Mouse (Mus musculus): ENCODE results near the gene Olfr742.

Gene Olfr742

DNA sequence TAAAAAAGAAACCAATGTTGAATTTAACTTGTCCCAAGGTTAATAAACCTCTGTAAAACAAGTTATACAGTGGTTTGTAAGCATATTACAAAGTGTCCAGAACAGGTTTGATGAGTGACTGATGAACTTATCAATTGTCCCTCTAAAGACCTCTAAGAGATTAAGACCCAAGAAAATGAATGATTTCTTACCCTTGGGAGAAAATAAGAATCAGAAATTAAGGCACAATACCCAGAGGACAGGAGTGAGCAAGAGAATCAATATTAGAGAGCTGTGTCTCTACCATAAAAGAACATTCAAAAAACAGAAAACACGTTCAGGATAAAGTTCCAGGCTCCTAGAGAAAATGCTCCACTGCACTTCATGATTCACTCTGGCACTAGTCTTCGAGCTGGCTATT lies at the start of gene Olfr742:
Gene Olfr742, plus strand, starts transcription at position 301 of the 400 bp plus-strand sequence.
- CTCF ChIA-PET = no interaction called here

DNA sequence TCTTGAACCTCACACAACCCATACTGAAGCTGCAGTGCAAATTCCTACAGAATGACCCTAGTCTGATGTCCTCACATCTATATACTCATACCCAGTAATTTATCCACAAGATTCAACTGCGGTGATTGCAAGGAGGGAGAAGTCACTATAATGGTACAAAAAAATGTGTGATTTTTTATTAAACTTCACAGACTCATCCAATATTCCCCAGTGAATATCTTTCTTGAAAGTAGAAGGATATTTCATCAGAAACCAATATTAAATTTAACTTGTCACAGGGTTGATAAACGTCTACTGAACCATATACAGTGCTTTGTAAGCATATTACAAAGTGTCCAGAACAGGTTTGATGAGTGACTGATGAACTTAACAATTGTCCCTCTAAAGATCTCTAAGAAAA lies 31.0 kb upstream of the Olfr742 start, which contains the start of gene Olfr741:
Gene Olfr741, plus strand, starts transcription at position 301 of the 400 bp plus-strand sequence.
- CTCF ChIA-PET = no interaction called here

DNA sequence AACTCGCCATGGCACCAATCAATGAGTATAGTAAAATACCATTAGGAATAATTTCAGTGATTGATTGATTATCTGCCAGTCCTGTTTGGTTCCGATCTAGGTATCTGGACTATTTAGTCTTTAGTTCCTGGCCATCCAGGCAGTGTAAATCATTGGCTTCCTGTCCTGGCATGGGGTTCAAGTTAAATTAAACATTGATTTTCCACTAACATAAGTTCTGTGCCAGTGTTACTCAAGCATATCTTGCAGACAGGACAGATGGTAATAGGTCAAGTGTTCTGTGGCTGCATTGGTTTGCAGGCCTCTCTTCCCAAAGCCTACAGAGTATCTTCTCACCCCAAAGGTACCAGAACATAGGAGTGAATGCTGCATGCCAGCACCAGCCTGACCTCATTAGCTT lies 25.0 kb upstream of the Olfr742 start:
- CTCF ChIA-PET = no interaction called here

DNA sequence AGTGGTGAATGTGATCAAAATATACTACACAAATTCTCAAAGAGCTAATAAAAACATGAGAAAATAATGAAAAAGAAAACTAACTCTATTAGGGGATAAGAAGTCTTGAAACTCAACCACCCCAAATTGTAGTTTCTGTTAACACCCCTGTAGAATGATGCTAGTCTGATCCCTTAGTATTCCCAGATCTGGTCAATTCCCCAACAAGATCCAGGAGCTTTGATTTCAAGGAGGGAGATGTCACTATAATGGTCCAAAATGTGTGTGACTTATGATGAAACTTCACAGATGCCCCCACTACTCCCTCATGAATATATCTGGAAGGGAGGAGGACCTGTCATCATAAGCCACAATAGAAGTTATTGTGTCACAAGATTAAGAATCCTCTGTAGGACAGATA lies 18.1 kb downstream of the Olfr742 start, which contains the start of gene Olfr743:
Gene Olfr743, plus strand, starts transcription at position 301 of the 400 bp plus-strand sequence.
- CTCF ChIA-PET = no interaction called here

DNA sequence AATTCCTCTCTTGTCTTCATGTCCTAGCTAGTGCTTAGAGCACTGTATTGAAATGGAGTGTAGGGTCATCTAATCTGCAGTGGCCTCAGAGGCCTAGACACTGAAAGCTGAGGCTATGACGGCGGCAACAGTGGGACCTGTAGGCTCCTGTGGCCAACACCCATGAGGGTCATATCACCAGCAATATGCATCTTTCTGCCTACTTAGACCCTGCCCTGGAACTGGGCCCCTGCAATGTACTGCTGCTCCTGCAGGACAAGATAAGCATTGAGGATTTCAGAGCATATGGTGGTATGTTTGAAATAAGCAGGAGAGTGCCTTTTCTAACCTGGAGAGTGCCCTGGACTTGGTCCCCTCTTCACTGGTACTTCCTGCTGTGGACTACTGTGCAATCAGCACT lies 49.3 kb downstream of the Olfr742 start:
- CTCF ChIA-PET = no interaction called here

All from spleen, embryonic (tissue).